Mouse (Mus musculus) embryo, embryonic 9.5 days (tissue): ENCODE results near the gene Itga6.

ENCODE experiments used
- DNase-seq: peaks from one replicate; pipeline ENCODE4 v3.0.0-alpha.2; 2017; ENCODE audit errors: extremely low spot score

The Itga6 gene

DNA sequence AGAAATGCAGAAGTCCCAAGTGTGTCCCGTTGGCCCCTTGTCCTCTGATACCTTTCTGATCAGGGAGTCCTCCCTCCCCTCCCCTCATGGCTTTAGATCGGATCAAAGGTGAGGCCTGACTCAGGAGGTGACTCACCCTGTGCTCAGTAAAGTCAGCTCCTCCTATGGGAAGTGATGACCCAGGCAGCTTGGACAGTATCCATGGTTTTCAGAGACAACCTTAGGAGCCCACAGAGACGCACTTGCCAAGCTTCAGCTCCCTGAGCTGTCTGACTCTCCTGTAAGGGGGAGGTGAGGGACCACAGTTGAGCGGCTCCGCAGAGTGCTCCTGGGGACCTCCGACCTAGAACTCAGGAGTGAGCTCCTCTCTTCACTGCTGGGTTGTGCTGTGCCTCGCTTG is 56.3 kb downstream of the Itga6 start:
- no peak for DNase-seq

DNA sequence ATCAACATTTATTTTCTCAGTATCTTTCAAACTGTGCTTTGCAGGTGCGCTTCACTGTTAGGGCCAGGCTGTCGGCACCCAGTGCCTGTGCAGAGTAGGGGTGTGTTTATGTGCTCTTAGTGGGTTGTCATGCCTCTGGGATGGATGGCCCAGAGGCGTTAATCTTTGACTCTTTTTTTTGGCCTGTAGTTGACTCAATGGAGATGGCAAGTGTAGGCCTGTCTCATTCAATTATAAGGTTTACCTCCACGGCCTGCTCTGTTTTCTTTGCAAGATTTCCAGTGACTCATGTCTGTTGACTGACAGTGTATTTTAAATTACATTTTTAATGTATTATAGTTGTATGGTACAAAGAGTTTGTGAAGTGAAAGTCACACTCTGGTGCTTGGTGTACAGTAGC is 56.7 kb downstream of the Itga6 start:
- no peak for DNase-seq

GRCm38 (mm10) chr2:71805120-71805519 is 59.7 kb downstream of the Itga6 start:
- no peak for DNase-seq

- DNase-seq = no peak
Observed at GRCm38 (mm10) chr2:71805611-71806567, 60.5 kb downstream of the Itga6 start.

DNA sequence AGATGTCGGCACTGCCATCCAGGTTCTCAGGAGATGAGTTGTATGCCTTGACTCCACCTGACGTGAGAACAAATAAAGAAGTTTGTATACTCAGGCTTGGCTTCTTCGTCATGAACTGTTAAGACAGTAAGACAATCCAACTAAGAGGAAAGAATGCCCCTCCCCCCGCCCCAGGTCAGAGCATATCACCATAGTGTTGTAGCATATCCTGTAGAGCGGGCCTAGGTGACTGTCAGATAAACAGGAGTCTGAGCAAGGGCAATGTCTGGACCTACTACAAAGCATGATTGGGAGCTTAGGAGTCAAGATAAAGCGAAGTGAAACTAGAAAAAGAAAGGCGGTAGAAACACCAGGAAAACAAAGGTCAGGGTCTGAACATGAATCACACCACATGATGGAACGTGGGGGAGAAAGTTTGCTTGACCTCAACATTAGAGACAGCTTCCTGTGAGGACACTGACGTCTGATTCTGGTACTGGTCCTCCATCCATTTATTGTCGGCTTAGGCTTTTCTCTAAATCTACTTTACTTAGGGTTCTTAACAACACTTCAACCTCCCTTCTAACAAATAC is 64.0 kb downstream of the Itga6 start:
- no peak for DNase-seq

DNA sequence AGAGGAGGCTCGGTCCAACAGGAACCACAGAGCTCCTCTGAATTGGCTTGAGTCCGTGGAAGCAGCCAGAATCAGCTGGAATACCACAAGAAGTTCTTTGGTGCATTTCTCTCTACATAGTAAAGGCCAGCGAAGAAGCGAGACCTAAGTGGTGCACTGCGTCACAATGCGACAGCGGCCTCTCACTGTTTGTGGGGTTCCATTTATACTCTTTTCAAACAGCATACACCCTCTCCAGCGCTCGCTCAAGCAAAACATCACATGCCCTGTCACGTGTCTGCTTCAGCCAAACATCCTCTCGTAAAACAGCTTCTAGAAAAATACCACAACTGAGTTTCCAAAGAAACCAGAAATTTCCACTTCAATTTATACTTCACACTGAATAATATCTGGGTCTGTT is 64.6 kb downstream of the Itga6 start:
- DNase-seq = no peak

- no peak for DNase-seq
Observed at GRCm38 (mm10) chr2:71810906-71811305, 65.5 kb downstream of the Itga6 start.

- DNase-seq = peak; percentile 74
Observed at GRCm38 (mm10) chr2:71812221-71813021, 67.0 kb downstream of the Itga6 start.

GRCm38 (mm10) chr2:71813022-71813358 is 67.6 kb downstream of the Itga6 start:
- no peak for DNase-seq

DNA sequence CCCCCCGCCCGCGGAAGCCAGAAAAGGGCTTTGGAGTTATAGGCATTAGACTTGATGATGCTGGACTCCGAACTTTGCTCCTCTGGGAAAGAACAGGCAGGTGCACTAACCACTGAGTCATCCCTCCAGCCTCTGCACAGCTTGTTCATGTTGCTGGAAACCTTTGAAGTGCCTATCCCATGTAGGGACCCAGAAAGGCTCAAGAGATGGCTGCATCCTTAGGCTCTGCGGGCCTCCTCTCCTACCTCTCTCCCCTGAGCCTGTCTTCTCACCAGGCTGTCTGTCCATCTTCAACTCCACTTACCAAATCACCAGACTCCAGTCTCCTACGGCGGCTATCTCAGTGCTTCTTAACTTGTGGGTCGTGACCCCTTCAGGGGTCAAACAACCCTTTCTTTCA is 68.0 kb downstream of the Itga6 start:
- no peak for DNase-seq

DNA sequence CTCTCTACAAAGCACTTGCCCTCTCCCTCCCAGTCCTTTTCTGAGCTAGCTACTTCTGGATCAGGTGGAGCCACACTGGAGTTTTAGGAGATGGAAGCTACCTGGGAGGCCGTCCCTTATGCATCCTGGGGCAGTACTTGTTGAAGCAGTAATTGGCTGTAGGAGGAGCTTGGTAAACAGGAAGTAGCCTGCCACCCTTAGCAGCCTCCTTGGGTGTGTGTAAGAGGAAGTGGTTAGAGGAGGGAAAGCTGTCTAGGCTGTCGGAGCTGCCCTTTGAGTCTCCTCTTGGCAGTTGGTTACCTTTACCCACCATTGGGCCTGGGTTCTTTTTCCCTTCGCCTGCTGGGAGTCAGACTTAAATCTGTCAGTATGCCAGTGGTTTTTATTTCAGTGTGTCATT is 68.6 kb downstream of the Itga6 start:
- no peak for DNase-seq

GRCm38 (mm10) chr2:71815279-71815678 is 69.9 kb downstream of the Itga6 start:
- no peak for DNase-seq

DNA sequence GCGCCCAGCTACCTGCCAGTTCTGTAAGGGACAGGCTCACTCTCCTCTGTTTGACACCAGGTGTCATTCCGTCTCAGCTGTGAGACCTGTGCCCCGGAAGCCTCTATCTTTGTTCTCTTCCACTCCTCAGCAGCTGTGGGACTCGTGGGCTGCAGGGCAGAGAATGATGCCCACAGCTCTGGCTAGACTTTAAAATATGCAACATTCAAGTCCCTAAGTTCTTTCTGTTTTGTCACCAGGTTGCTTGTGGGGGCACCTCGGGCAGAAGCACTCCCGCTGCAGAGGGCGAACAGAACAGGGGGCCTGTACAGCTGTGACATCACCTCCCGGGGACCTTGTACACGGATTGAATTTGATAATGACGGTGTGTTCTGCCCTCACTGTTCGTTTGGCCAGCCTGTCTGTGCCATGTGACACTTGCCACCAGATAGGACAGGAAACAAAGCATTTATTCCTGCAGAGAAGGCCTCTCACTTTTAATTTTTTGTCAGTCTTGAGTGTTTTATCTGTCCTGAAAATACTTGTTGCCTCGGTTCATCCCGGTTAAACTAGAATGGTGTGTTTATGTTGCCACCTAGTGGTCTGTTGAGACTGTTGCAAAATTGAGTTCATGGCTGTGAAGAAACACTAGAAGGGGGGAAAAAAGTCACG is 71.1 kb downstream of the Itga6 start:
- peak; percentile 66 for DNase-seq

- no peak for DNase-seq
Observed at GRCm38 (mm10) chr2:71824146-71824545, 78.7 kb downstream of the Itga6 start.

GRCm38 (mm10) chr2:71827711-71828110 is 82.3 kb downstream of the Itga6 start:
- DNase-seq = no peak

DNA sequence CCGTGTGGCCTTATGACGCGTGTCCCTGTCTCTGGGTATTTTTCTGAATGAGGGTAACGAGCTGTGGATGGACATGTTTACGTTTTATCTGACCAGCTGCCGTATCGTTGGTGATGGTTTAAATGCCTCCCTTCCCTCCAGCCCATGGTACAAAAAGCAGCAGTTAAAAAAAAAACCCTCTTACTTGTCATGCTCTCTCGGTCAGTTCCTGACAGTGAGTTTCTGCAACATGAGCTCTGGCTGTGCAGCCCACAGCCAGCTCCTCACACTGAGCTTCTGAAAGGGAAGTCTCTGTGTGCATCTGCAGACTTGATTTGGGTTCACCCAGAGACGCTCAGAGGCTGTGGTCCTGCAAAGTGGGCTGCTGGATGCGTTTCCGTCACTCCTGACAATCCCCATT is 83.5 kb downstream of the Itga6 start:
- DNase-seq = no peak

- no peak for DNase-seq
Observed at GRCm38 (mm10) chr2:71833626-71834025, 88.2 kb downstream of the Itga6 start.

- DNase-seq = no peak
Observed at GRCm38 (mm10) chr2:71834371-71834770, 89.0 kb downstream of the Itga6 start.

- no peak for DNase-seq
Observed at GRCm38 (mm10) chr2:71835556-71835955, 90.1 kb downstream of the Itga6 start.

DNA sequence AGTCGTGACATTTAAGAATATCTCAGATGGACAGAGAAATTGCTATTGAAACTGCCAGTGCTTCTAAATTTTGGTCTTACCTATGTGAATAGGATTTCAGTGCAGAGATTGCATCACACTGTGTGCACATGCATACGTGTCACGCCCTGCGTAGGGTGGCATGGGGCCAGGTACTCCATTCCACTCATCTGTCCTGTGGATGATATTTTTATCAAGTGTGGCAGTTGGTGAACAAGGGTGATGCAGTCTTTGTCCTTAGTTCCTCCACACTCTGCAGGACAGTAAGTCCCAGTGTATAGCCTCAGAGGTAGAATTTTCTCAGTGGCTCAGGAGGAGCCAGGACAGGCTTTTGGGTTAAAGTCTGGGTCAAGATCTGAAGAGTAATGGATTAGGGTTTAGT is 90.8 kb downstream of the Itga6 start:
- DNase-seq = no peak

- no peak for DNase-seq
Observed at GRCm38 (mm10) chr2:71837261-71837660, 91.8 kb downstream of the Itga6 start.

DNA sequence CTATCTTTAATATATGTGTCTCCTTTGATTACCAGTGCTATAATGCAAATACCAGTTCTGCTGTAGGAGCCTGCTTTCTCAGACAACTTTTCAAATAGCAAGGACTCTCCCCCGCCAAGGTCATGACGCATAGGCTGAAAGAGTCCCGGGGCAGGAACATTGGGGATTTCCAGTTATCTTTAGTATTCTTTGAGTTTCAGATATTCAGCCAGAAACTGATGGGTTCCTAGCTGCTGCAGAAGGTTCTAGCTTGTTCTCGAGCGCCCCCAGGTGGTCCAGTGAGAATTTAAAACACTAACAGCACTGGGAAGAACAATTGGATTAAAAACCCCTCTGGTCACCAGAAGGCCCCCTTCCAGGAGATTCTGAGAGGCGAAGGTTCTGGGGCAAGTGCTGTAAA is 92.4 kb downstream of the Itga6 start:
- DNase-seq = peak; percentile 66
